Mouse (Mus musculus): ENCODE results near the gene Stat5b. TPM values are rescaled to one million over a fixed set of nuclear protein-coding genes. Genes with fewer than 3 reads are reported as not detected.

The Stat5b gene
- polyA plus RNA-seq, 1 experiment = 0.67 TPM

GRCm38 (mm10) chr11:100858935-100859578 is 8.5 kb upstream of the Stat5b start, which contains the start of gene Stat5a:
Gene Stat5a, plus strand, starts transcription at chr11:100859351.
- Histone ChIP-seq H3K9me3 (ENCODE audit: control insufficient read depth, low read length) (no peaks in the 10 kb centered on the region), H3K4me1 (ENCODE audit: control insufficient read depth) (peaks cover 36% of the 10 kb centered on the region), H3K27me3 (ENCODE audit: control insufficient read depth) (peaks cover 25% of the 10 kb centered on the region), H3K36me3 (ENCODE audit: control insufficient read depth) (peaks cover 2% of the 10 kb centered on the region; the same call in 1 of the 2 replicates), H3K4me3 (replicated peaks) (peak within 1 kb of the TSS; percentile 67)
- TF ChIP-seq GATA1 (IDR thresholded peaks at IDR 0.05; ENCODE audit: low read length) = no peak
- TF ChIP-seq TAL1 (IDR thresholded peaks at IDR 0.05; ENCODE audit: low read length) = no peak

GRCm38 (mm10) chr11:100857960-100858359 is 7.4 kb upstream of the Stat5b start:
- Histone ChIP-seq H3K27me3 (ENCODE audit: control insufficient read depth) (peaks cover 36% of the 10 kb centered on the region), H3K9me3 (ENCODE audit: control insufficient read depth, low read length) (no peaks in the 10 kb centered on the region), H3K36me3 (ENCODE audit: control insufficient read depth) (peaks cover 1% of the 10 kb centered on the region; the same call in 1 of the 2 replicates), H3K4me3 (replicated peaks) (no peak overlapping the region), H3K4me1 (ENCODE audit: control insufficient read depth) (peaks cover 36% of the 10 kb centered on the region)
- TF ChIP-seq TAL1 (IDR thresholded peaks at IDR 0.05; ENCODE audit: low read length) (no peak), GATA1 (IDR thresholded peaks at IDR 0.05; ENCODE audit: low read length) (no peak)

DNA sequence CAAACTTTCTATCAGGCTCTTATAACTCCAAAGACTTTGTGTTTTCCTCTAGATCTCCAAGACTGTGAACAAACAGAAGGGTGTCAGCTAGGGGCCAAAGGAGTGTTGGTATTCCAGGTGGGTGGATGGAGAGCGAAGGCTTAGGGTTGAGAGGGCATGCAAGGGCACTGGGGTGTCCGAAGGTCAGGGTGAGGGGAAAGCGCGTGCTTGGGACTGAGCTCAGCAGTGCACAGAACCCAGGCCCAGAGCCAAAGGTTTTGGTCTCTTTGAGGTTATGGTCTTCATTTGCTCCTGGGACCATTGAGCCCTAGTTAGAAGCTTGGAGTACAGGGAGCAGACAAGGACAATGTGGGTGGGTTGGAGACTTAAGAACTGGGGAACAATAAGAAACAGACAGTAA is 4.7 kb upstream of the Stat5b start:
- Histone ChIP-seq H3K36me3 (ENCODE audit: control insufficient read depth) (no peaks in the 10 kb centered on the region), H3K27me3 (ENCODE audit: control insufficient read depth) (peaks cover 56% of the 10 kb centered on the region), H3K9me3 (ENCODE audit: control insufficient read depth, low read length) (no peaks in the 10 kb centered on the region), H3K4me3 (replicated peaks) (no peak overlapping the region), H3K4me1 (ENCODE audit: control insufficient read depth) (peaks cover 24% of the 10 kb centered on the region)
- no peak for TF ChIP-seq TAL1 (IDR thresholded peaks at IDR 0.05; ENCODE audit: low read length)

- Histone ChIP-seq H3K27me3 (ENCODE audit: control insufficient read depth) (peaks cover 53% of the 10 kb centered on the region), H3K9me3 (ENCODE audit: control insufficient read depth, low read length) (no peaks in the 10 kb centered on the region), H3K4me1 (ENCODE audit: control insufficient read depth) (peaks cover 24% of the 10 kb centered on the region), H3K4me3 (replicated peaks) (no peak overlapping the region), H3K36me3 (ENCODE audit: control insufficient read depth) (no peaks in the 10 kb centered on the region)
- TF ChIP-seq TAL1 (IDR thresholded peaks at IDR 0.05; ENCODE audit: low read length) (no peak), GATA1 (IDR thresholded peaks at IDR 0.05; ENCODE audit: low read length) (no peak)
These were observed 3.7 kb upstream of the Stat5b start for GRCm38 (mm10) chr11:100854268-100854667.

GRCm38 (mm10) chr11:100853018-100853417 is 2.5 kb upstream of the Stat5b start:
- Histone ChIP-seq H3K9me3 (ENCODE audit: control insufficient read depth, low read length) (no peaks in the 10 kb centered on the region), H3K27me3 (ENCODE audit: control insufficient read depth) (peaks cover 52% of the 10 kb centered on the region), H3K36me3 (ENCODE audit: control insufficient read depth) (no peaks in the 10 kb centered on the region), H3K4me3 (replicated peaks) (no peak overlapping the region), H3K4me1 (ENCODE audit: control insufficient read depth) (peaks cover 30% of the 10 kb centered on the region)
- TF ChIP-seq TAL1 (IDR thresholded peaks at IDR 0.05; ENCODE audit: low read length) (no peak), GATA1 (IDR thresholded peaks at IDR 0.05; ENCODE audit: low read length) (no peak)

DNA sequence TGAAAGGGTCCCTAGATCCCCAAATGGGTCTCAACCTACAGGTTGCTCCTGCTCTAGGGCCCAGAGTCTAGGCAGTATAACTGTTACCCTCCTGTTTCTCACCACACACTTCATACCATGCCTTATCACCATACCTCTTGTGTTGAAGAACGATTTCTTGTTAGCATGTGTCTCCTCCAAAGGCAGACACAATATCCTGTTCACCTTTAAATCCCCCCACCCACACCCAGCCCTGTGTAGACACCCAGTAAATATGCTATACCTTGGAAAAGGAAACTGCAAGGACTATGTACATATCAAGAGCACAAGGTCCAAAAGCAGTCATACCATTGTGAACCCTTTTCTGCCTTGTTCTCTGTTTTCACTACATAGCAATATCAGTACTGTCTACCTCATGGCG is 1.6 kb upstream of the Stat5b start:
- no peak for TF ChIP-seq GATA1 (IDR thresholded peaks at IDR 0.05; ENCODE audit: low read length)
- TF ChIP-seq TAL1 (IDR thresholded peaks at IDR 0.05; ENCODE audit: low read length) = no peak

DNA sequence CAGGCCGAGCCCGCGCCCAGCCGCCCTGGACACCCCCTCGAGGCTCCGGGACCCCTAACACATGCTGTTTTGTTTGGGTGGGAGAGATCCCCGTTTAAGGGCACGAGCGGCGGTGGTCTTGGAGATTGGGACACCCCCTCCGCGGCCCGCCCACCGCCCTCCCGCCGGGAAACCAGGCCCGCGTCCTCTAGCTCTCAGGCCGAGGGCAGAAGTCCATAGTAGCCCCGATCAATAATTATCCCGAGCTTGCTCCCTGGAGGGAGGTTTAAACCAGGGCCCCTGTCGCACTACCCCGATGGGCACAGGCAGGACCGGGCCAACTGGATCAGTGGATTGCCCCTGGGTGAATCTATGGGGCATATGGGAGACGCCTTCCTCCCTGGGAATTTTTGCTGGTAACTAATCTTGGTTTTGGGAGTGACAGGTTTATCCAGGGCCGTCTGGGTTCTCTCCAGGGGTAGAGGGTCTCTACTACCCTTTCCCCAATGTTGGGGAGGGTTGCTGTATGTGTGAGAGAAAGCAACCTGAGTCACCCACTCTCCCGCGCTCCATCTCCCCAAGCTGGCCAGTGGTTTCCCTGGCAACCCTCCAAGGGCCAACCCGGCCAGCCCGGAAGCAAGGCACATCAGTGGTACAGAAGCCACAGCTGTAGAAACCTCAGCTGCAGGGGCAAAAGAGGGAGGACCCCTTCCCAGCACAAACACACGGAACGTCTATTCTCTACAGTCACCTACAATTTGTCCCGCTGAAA is 429 bp upstream of the Stat5b start:
- Histone ChIP-seq H3K27me3 (ENCODE audit: control insufficient read depth) (peaks cover 44% of the 10 kb centered on the region), H3K36me3 (ENCODE audit: control insufficient read depth) (no peaks in the 10 kb centered on the region), H3K9me3 (ENCODE audit: control insufficient read depth, low read length) (no peaks in the 10 kb centered on the region), H3K4me1 (ENCODE audit: control insufficient read depth) (peaks cover 37% of the 10 kb centered on the region), H3K4me3 (replicated peaks) (peak overlapping the region; percentile 93)
- TF ChIP-seq GATA1 (IDR thresholded peaks at IDR 0.05; ENCODE audit: low read length) (no peak), TAL1 (IDR thresholded peaks at IDR 0.05; ENCODE audit: low read length) (no peak)

More for the DNA sequence above, 1.6 kb upstream of the Stat5b start:
- Histone ChIP-seq H3K4me1 (ENCODE audit: control insufficient read depth) (peaks cover 35% of the 10 kb centered on the region), H3K4me3 (replicated peaks) (no peak overlapping the region), H3K27me3 (ENCODE audit: control insufficient read depth) (peaks cover 49% of the 10 kb centered on the region), H3K36me3 (ENCODE audit: control insufficient read depth) (no peaks in the 10 kb centered on the region), H3K9me3 (ENCODE audit: control insufficient read depth, low read length) (no peaks in the 10 kb centered on the region)

- peaks cover 42% of the 10 kb centered on the region for H3K4me1 ChIP-seq (ENCODE audit: control insufficient read depth)
- TF ChIP-seq TAL1 (IDR thresholded peaks at IDR 0.05; ENCODE audit: low read length) (no peak), GATA1 (IDR thresholded peaks at IDR 0.05; ENCODE audit: low read length) (no peak)
These were observed 977 bp downstream of the Stat5b start for GRCm38 (mm10) chr11:100849456-100850037.

GRCm38 (mm10) chr11:100848789-100849379 is 1.6 kb downstream of the Stat5b start:
- Histone ChIP-seq H3K36me3 (ENCODE audit: control insufficient read depth) (peaks cover 8% of the 10 kb centered on the region), H3K4me3 (replicated peaks) (peak overlapping the region; percentile 93), H3K27me3 (ENCODE audit: control insufficient read depth) (peaks cover 29% of the 10 kb centered on the region), H3K4me1 (ENCODE audit: control insufficient read depth) (peaks cover 42% of the 10 kb centered on the region), H3K9me3 (ENCODE audit: control insufficient read depth, low read length) (no peaks in the 10 kb centered on the region)
- TF ChIP-seq GATA1 (IDR thresholded peaks at IDR 0.05; ENCODE audit: low read length) (no peak), TAL1 (IDR thresholded peaks at IDR 0.05; ENCODE audit: low read length) (no peak)

More at GRCm38 (mm10) chr11:100849456-100850037, 977 bp downstream of the Stat5b start:
- H3K9me3 ChIP-seq (ENCODE audit: control insufficient read depth, low read length) = no peaks in the 10 kb centered on the region
- peaks cover 36% of the 10 kb centered on the region for H3K27me3 ChIP-seq (ENCODE audit: control insufficient read depth)
- peaks cover 8% of the 10 kb centered on the region for H3K36me3 ChIP-seq (ENCODE audit: control insufficient read depth)
- H3K4me3 ChIP-seq (replicated peaks) = peak overlapping the region; percentile 93

Measured in erythroblast, embryonic 14.5 days (primary cell).